Mouse (Mus musculus) mature B cell (primary cell): ENCODE data around the gene Gm3839.
"Not testable (repeated sequence)": the region's sequence is repeated elsewhere in the genome, so short reads cannot be mapped to it uniquely, and the experiment has no call there.

Experiments used
- in situ Hi-C: fragments of 300-500 bp; cut with MboI; formaldehyde crosslinking; loops from 2 replicates; pipeline ENCODE4 v1.14.3; 2019

Gm3839 gene

DNA sequence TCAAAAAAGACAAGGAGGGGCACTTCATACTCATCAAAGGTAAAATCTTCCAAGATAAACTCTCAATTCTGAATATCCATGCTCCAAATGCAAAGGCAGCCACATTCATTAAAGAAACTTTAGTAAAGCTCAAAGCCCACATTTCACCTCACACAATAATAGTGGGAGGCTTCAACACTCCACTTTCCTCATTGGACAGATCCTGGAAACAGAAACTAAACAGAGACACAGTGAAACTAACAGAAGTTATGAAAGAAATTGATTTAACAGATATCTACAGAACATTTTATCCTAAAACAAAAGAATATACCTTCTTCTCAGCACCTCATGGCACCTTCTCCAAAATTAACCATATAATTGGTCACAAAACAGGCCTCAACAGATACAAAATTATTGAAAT, at the start of gene Gm3839:
Gene Gm3839 (minus strand): TSS at position 101 of the 400 bp plus-strand sequence.
- in situ Hi-C loops: not testable (repeated sequence)

DNA sequence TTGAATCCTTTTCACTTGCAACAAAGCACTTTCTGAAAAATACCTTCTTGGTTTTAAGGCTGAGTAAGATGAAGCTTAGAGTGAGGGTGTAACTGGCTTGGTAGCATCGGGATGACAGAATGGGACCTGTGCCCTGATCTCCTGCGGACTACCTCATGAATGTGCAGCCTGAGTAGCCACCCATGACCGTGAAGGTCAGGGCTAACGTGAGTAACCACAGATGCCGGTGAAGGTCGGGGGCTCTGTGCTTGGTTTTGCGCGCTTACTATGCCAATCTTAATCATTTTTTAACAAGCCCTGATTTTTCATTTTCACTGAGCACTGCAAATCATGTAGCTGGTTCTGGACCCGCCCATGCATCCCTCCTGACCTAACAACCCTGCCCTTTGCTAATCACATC, 49.1 kb upstream of the Gm3839 start:
- in situ Hi-C loops: no loop called here

DNA sequence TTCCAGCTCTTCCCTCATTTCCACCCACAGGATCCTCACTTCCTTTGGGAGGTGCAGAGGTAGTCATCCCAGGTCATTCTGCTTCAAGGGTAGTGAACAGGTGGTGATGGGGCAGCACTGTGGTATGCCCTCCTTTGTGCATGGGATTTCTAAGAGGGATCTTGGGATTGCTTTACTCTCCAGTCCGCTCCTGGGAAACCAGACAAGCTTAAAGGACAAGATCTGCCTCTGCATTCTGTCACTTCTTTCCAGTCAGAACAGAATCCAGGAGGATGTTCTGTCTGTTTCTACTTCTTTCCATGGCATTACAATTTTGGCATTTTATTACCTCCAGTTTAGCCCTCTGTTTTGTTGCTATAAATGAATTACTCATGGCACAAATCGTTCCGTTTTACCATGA, 21.3 kb upstream of the Gm3839 start:
- in situ Hi-C loops: no loop called here

DNA sequence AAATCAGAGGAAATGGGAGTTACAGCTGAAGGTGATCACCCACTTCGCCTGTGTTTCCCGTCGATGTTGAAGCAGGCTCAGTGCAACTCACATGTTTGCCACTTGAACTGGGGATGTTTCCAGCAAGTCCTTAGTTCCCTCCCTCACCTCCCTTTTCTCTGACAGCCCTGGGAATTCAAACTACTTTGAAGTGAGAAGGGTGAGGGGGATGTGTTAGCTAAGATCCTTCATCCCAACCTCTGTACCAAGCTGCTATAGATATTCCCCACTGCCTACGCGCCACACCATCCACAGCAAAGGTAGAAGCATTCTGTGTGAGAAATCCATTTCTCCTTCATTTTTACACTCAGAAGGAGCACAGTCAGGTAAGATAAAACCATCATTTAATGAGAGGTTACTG, 18.7 kb upstream of the Gm3839 start:
- in situ Hi-C loops: no loop called here

DNA sequence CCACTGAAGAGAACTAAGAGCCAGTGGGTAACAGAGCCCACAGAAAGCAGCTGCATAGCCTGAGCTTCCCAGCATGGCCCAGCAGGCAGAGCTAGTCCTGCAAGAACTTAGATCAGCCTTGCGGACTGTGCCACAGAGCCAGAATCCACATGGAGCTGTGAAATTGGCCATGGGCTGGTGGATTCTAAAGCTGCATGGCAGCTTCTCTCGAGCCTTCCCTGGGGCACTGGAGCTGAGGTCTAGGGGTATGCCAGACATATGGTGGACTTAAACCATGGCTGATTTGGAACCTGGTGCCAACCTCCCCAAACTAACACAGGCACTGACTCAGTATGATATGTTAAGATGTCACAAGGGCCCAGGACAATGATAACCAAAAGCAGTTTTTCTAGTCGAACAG, 10.4 kb downstream of the Gm3839 start:
- in situ Hi-C loops: no loop called here

DNA sequence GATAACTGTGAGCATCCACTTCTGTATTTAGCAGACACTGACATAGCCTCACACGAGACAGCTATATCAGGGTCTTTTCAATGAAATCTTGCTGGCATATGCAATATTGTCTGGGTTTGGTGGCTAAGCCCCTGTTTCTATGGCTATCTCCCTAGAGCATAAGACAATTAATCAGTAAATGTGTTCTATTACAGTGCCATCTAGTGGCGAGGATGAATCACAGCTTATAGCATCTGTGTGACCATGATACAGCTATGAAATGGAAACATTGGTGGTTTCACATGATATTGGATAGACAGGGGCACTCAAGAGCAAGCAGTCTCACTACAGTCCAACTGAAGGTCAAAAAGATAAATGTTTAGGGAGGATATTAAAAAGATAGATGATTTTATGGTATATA, 26.5 kb downstream of the Gm3839 start:
- in situ Hi-C loops: no loop called here

DNA sequence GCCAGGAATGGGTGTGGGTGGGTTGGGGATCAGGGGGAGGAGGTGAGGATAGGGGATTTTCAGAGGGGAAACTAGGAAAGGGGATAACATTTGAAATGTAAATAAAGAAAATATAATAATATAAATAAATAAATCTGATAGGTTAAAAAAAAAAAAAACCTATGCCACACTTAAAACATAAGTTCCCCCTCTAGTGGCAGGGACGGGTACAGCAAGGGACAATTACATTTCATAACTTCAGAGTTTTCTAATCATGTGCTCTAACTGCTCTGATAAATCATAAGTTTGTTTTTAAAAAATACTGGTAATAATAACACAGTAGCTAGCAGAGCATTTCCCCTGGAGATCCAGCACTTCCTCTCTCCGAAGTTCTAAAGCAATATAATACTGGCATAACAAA, 49.4 kb downstream of the Gm3839 start:
- in situ Hi-C loops: no loop called here

DNA sequence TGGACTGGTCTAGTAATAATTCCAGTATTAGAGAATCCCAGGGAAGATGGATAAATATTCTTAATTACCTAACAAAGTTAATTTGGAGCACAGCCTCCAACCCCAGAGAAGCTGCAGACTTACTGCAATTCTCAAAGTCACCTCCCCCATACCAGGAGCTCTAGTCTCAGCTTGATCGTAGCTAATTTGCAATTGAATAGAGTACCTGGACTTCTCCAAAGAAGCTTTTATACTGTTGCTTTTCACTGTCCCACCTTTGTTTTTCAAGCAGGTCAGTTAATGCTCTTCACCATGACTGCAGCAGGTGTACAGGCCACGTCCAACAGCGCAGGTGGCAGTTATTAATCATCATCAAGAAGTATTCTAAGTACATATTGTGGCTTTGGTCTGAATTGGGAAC, 68.6 kb downstream of the Gm3839 start:
- in situ Hi-C loops: not testable (repeated sequence)

DNA sequence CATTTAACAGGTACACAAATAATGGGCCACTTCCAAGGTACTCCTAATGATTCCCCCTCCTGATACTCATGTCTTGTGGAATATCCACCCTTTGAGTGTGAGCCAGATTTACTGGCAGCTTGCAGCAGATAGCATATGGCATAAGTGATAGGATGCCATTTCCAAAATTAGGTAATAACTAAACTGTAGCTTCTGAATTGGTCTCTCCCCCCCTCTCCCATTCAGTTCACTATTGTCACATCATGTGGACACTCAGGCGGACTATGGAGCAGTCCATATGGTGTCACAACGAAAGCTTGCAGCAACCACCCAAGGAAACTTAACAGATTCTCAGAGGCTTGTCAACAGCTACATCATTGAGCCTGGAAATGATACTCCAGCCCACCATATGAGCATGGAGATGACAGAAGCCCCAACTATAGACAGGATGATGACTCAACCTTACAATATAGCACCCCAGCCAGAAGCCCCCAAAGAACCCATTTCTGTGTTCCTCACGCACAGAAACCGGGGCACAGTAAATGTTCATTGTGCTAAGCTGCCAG, 99.3 kb downstream of the Gm3839 start:
- in situ Hi-C loops: no loop called here

DNA sequence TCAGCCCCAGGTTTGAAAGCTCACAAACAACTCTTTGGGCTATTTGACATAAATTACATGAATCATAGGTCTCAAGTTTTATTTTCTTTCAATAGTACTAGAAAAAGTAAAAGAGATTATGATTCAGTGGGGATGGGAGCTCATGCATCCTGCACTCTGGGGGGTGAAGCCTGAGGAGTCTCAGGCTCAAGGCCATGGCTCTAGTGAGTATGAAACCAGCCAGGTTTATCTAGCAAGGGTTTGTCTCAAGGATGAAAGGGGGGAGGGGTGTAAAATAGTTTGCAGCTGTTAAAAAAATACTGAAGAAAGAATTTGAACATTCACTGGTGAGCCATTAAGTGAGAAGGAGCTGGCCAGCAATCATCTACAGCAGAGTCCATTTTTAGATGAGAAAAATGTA, 108.5 kb downstream of the Gm3839 start:
- in situ Hi-C loops: no loop called here

DNA sequence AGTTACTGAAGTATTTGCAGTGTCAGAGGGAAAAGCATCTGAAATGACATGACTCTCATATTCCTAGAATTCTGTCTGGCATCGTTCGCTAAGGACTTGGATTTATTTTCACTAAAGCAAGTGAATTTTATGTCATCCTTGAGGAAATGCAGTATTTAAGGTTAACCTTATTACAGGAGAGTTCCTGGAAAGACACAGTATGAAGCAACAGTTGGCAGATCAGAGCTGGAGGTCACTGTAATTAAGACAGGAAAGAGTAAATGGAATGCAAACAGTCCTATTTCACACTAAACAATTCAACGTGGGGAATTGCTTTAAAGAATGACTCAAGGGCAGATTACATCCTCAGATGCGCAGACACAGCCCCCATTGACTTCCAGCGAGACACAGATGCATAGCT, 112.0 kb downstream of the Gm3839 start:
- in situ Hi-C loops: no loop called here

DNA sequence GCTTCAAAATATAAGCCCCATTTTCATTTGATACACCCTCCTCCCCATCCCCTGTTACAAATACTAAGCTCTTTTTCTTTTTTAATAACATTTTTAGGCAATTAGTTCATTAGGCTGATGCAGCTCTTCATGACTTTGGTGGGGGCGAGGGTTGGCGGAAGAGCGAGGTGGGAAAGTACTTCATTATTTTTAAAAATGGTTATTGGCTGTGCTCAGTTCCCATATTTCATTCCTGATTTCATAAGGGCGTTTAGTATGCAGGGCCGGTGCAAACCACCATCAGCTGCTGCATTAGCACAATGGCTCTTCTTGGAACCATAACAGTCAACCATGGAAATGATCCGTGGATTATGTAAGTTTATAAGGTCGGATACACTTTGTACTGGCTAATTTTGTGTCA, 124.4 kb downstream of the Gm3839 start:
- in situ Hi-C loops: no loop called here
